Comparison of ENCODE assay signal across 12 mouse cellular contexts in genomic region chr6:34870136-34870535, GRCm38 (mm10). TPM values are rescaled to one million over a fixed set of nuclear protein-coding genes. Genes with fewer than 3 reads are reported as not detected.
DNase-seq lines count a peak whose midpoint lies in the region; ATAC-seq and TF ChIP-seq lines count a peak whose summit lies in the region.
"Had no signal": no experiment of that assay in that cellular context is flagged by ENCODE, and none has a peak within 500 bp of the region (broad histone marks: within the 10 kb centered on the region; RNA-seq: fewer than 3 reads in every experiment).

No protein-coding gene starts in this region.

- DNase-seq in heart, adult 11 months = peak; percentile 88
- DNase-seq in heart, adult 8-10 months (ENCODE audit: low spot score) = no peak
- no peak for DNase-seq in lung, adult 18-20 months
- DNase-seq in heart, postnatal 0 days (ENCODE audit: low spot score) = no peak
- DNase-seq in liver, postnatal 0 days = peak; percentile 18
- no peak for DNase-seq in cerebellum, adult 8-10 months
- DNase-seq in left cerebral cortex, adult 18-20 months (ENCODE audit: low spot score in 2 of 2) = no peak
- DNase-seq: kidney, adult 11 months had no signal

- H3K27ac ChIP-seq in lung, embryonic 16.5 days (ENCODE audit: low read length) = peak overlapping the region; percentile 54; the same call in 1 of the 2 replicates
- H3K27ac ChIP-seq in heart, postnatal 0 days (ENCODE audit: low read depth) = peak overlapping the region; percentile 72
- peak overlapping the region; percentile 86 for H3K27ac ChIP-seq in liver, postnatal 0 days (ENCODE audit: low read depth)

- H3K4me1 ChIP-seq in lung, embryonic 16.5 days (replicated peaks; ENCODE audit: control insufficient read depth, insufficient read depth, low read length) = peaks cover 67% of the 10 kb centered on the region
- peaks cover 3% of the 10 kb centered on the region; the same call in 1 of the 2 replicates for H3K4me1 ChIP-seq in heart, postnatal 0 days (ENCODE audit: control insufficient read depth, insufficient read depth)
- peaks cover 70% of the 10 kb centered on the region for H3K4me1 ChIP-seq in liver, postnatal 0 days (ENCODE audit: insufficient read depth)

- H3K27me3 ChIP-seq in lung, embryonic 16.5 days (ENCODE audit: control insufficient read depth, insufficient read depth, low read depth, low read length) = no peaks in the 10 kb centered on the region
- no peaks in the 10 kb centered on the region for H3K27me3 ChIP-seq in heart, postnatal 0 days (ENCODE audit: control insufficient read depth, insufficient read depth, low read length)
- no peaks in the 10 kb centered on the region for H3K27me3 ChIP-seq in liver, postnatal 0 days (ENCODE audit: insufficient read depth, low read length)

- no peak for TF ChIP-seq EP300 in heart, postnatal 0 days (IDR thresholded peaks at IDR 0.05; ENCODE audit: low read depth)
- TF ChIP-seq EP300 in liver, postnatal 0 days (IDR thresholded peaks at IDR 0.05; ENCODE audit: low read depth) = no peak

- no peak for ATAC-seq in lung, embryonic 16.5 days (ENCODE audit: low read depth)
- ATAC-seq in heart, postnatal 0 days (ENCODE audit: insufficient read depth, low read depth) = no peak
- ATAC-seq in liver, postnatal 0 days = no peak

- no peaks in the 10 kb centered on the region for H3K36me3 ChIP-seq in lung, embryonic 16.5 days (ENCODE audit: control insufficient read depth, insufficient read depth, low read length)
- no peaks in the 10 kb centered on the region for H3K36me3 ChIP-seq in heart, postnatal 0 days (replicated peaks; ENCODE audit: control insufficient read depth, insufficient read depth, low read length)
- H3K36me3 ChIP-seq in liver, postnatal 0 days (replicated peaks; ENCODE audit: insufficient read depth, low read length) = peaks cover 7% of the 10 kb centered on the region; the same call in 1 of the 2 replicates

- TF ChIP-seq CTCF in heart, postnatal 0 days (IDR thresholded peaks at IDR 0.05; ENCODE audit: low read depth) = no peak
- no peak for TF ChIP-seq CTCF in liver, postnatal 0 days (IDR thresholded peaks at IDR 0.05; ENCODE audit: low read depth)

- 0 out of 2 replicates have a peak overlapping the region, but pooled peaks have one; percentile 33 for H3K9ac ChIP-seq in lung, embryonic 16.5 days (ENCODE audit: low read length)
- H3K9ac ChIP-seq in heart, postnatal 0 days (replicated peaks; ENCODE audit: low read depth, low read length) = no peak overlapping the region
- H3K9ac ChIP-seq in liver, postnatal 0 days (replicated peaks) = peak overlapping the region; percentile 37

- H3K4me2 ChIP-seq in lung, embryonic 16.5 days (ENCODE audit: low read depth, low read length) = no peak overlapping the region
- H3K4me2 ChIP-seq in heart, postnatal 0 days (ENCODE audit: low read depth, low read length) = no peak overlapping the region
- peak overlapping the region; percentile 52 for H3K4me2 ChIP-seq in liver, postnatal 0 days (ENCODE audit: low read depth, low read length)

- WGBS in lung, embryonic 16.5 days = 78% methylated on average over 5 of the region's 5 CpGs
- 72% methylated on average over 5 of the region's 5 CpGs for WGBS in heart, postnatal 0 days
- WGBS in liver, postnatal 0 days (ENCODE audit: insufficient replicate concordance) = 35% methylated on average over 5 of the region's 5 CpGs

- H3K4me3 ChIP-seq in lung, embryonic 16.5 days (ENCODE audit: low read length) = no peak overlapping the region
- no peak overlapping the region for H3K4me3 ChIP-seq in heart, postnatal 0 days (ENCODE audit: low read depth, low read length)
- H3K4me3 ChIP-seq in liver, postnatal 0 days (ENCODE audit: low read depth, low read length) = no peak overlapping the region
- H3K4me3 ChIP-seq: left cerebral cortex, adult 2 months had no signal

- H3K9me3 ChIP-seq in lung, embryonic 16.5 days (ENCODE audit: control insufficient read depth, low read length) = no peaks in the 10 kb centered on the region
- H3K9me3 ChIP-seq in heart, postnatal 0 days (replicated peaks; ENCODE audit: control insufficient read depth, low read length) = no peaks in the 10 kb centered on the region
- H3K9me3 ChIP-seq in liver, postnatal 0 days (ENCODE audit: low read length) = no peaks in the 10 kb centered on the region

RNA-seq across cellular contexts. Expression of gene Tmem140, which starts 7.2 kb away (rescaled TPM):
- total RNA-seq in heart, adult 8-10 months (2022) = 10 to 100 TPM; 17.8 to 27.1 (median 24.5) TPM
- 4.7 and 7.0 TPM in 2 replicates for polyA plus RNA-seq in lung, embryonic 16.5 days (2015; fragmentation: Nextera tagmentation; extraction: Ambion mirVana)
- 7.7 and 10.6 TPM in 2 replicates for total RNA-seq in heart, postnatal 0 days (2014; rRNA removed; ENCODE audit: low replicate concordance)
- polyA plus RNA-seq in heart, postnatal 0 days (2015; fragmentation: Nextera tagmentation; extraction: Ambion mirVana) = 5.3 and 6.1 TPM in 2 replicates
- polyA plus RNA-seq in liver, postnatal 0 days (2015; fragmentation: Nextera tagmentation; extraction: Ambion mirVana) = 12.6 and 17.0 TPM in 2 replicates
- total RNA-seq in left cerebral cortex, adult 18-20 months (2021) = 1 to 10 TPM; 3.5 to 4.6 TPM

RNA-seq across cellular contexts. Expression of gene Cyren, which starts 7.7 kb away (rescaled TPM):
- 1 to 10 TPM; 3.7 to 4.2 (median 3.8) TPM for total RNA-seq in heart, adult 8-10 months (2022)
- 21.6 and 22.8 TPM in 2 replicates for polyA plus RNA-seq in lung, embryonic 16.5 days (2015; fragmentation: Nextera tagmentation; extraction: Ambion mirVana)
- total RNA-seq in heart, postnatal 0 days (2014; rRNA removed; ENCODE audit: low replicate concordance) = 1.7 and 6.3 TPM in 2 replicates
- 6.1 and 6.3 TPM in 2 replicates for polyA plus RNA-seq in heart, postnatal 0 days (2015; fragmentation: Nextera tagmentation; extraction: Ambion mirVana)
- polyA plus RNA-seq in liver, postnatal 0 days (2015; fragmentation: Nextera tagmentation; extraction: Ambion mirVana) = 4.5 and 4.9 TPM in 2 replicates
- total RNA-seq in left cerebral cortex, adult 18-20 months (2021) = 1 to 10 TPM; 4.1 to 5.6 TPM

RNA-seq across cellular contexts. Expression of gene Wdr91, which starts 40.5 kb away (rescaled TPM):
- total RNA-seq in heart, adult 8-10 months (2022) = 10 to 100 TPM; 11.6 to 15.9 (median 13.3) TPM
- polyA plus RNA-seq in lung, embryonic 16.5 days (2015; fragmentation: Nextera tagmentation; extraction: Ambion mirVana) = 19.0 and 22.5 TPM in 2 replicates
- 24.9 and 25.2 TPM in 2 replicates for total RNA-seq in heart, postnatal 0 days (2014; rRNA removed; ENCODE audit: low replicate concordance)
- polyA plus RNA-seq in heart, postnatal 0 days (2015; fragmentation: Nextera tagmentation; extraction: Ambion mirVana) = 7.7 and 8.6 TPM in 2 replicates
- 5.5 and 5.7 TPM in 2 replicates for polyA plus RNA-seq in liver, postnatal 0 days (2015; fragmentation: Nextera tagmentation; extraction: Ambion mirVana)
- total RNA-seq in left cerebral cortex, adult 18-20 months (2021) = 10 to 100 TPM; 30.2 to 33.2 TPM

RNA-seq across cellular contexts. Expression of gene Stra8, which starts 49.8 kb away (rescaled TPM):
- total RNA-seq in heart, adult 8-10 months (2022) = not detected
- 0.24 TPM in 1 of 2 replicates, not detected in the other for polyA plus RNA-seq in lung, embryonic 16.5 days (2015; fragmentation: Nextera tagmentation; extraction: Ambion mirVana)
- not detected in 2 replicates for total RNA-seq in heart, postnatal 0 days (2014; rRNA removed; ENCODE audit: low replicate concordance)
- polyA plus RNA-seq in heart, postnatal 0 days (2015; fragmentation: Nextera tagmentation; extraction: Ambion mirVana) = not detected in 2 replicates
- polyA plus RNA-seq in liver, postnatal 0 days (2015; fragmentation: Nextera tagmentation; extraction: Ambion mirVana) = not detected in 2 replicates
- total RNA-seq in left cerebral cortex, adult 18-20 months (2021) = not detected
- total RNA-seq: gastrocnemius, adult 8-10 months; left cerebral cortex, adult 2 months; midbrain, postnatal 0 days had no signal
- polyA plus RNA-seq: midbrain, postnatal 0 days had no signal

Comparison
In these comparisons a context has a peak if more than half of its experiments do, and no peak if none do; other contexts are left out.
1. DNase-seq: peak in heart, adult 11 months (single experiment) and liver, postnatal 0 days (single experiment); none in heart, adult 8-10 months (single experiment), lung, adult 18-20 months (0 of 2), heart, postnatal 0 days (single experiment), cerebellum, adult 8-10 months (single experiment) and left cerebral cortex, adult 18-20 months (0 of 2).
2. Peak in every context shown above with its lines, with median percentiles within 50 percentile points of each other: H3K27ac ChIP-seq.